Mouse (Mus musculus) liver, adult 2 months (tissue): Measurements from ENCODE around the gene Gabrb3. TPM values are rescaled to one million over a fixed set of nuclear protein-coding genes. Genes with fewer than 3 reads are reported as not detected.

Source experiments
- DNase-seq: peaks from one replicate; pipeline ENCODE4 v3.0.0-alpha.2; 2011; ENCODE audit warnings: low read depth, low spot score; ENCODE audit errors: extremely low read depth
- H3K27ac ChIP-seq: fragments of 200-500 bp; replicated peaks from 2 replicates; pipeline ENCODE4 v1.5.1; 2012; ENCODE audit warnings: low read depth, mild to moderate bottlenecking, control low read depth, inconsistent platforms, low read length; ENCODE audit not compliant: insufficient read depth
- H3K27me3 ChIP-seq: fragments of 200-500 bp; 2 replicates; pipeline ENCODE4 v1.6.1; 2012; ENCODE audit warnings: mild to moderate bottlenecking, moderate library complexity, low read length, inconsistent platforms; ENCODE audit not compliant: control insufficient read depth, insufficient read depth
- H3K36me3 ChIP-seq: fragments of 200-500 bp; 2 replicates; pipeline ENCODE4 v1.6.1; 2012; ENCODE audit warnings: low read length, inconsistent platforms; ENCODE audit not compliant: control insufficient read depth, insufficient read depth
- H3K4me1 ChIP-seq: fragments of 200-500 bp; 2 replicates; pipeline ENCODE4 v1.6.1; 2011; ENCODE audit warnings: low read length; ENCODE audit not compliant: control insufficient read depth, insufficient read depth
- H3K4me3 ChIP-seq: fragments of 200-500 bp; 2 replicates; pipeline ENCODE4 v1.5.1; 2011; ENCODE audit warnings: low read depth, mild to moderate bottlenecking, control low read depth, low read length, moderate library complexity; ENCODE audit not compliant: insufficient read depth
- H3K79me2 ChIP-seq: fragments of 200-500 bp; 2 replicates; pipeline ENCODE4 v1.6.1; 2012; ENCODE audit warnings: inconsistent platforms, mild to moderate bottlenecking, low read length, moderate library complexity; ENCODE audit not compliant: control insufficient read depth, insufficient read depth
- H3K9ac ChIP-seq: fragments of 200-500 bp; 2 replicates; pipeline ENCODE4 v1.6.1; 2012; ENCODE audit warnings: low read depth, mild to moderate bottlenecking, control low read depth, inconsistent platforms, low read length
- CTCF ChIP-seq: fragments of 200-500 bp; IDR thresholded peaks from 2 replicates; pipeline ENCODE4 v1.5.1; 2011; ENCODE audit warnings: low read depth, low read length, control low read depth
- POLR2A ChIP-seq: fragments of 200-500 bp; IDR thresholded peaks from 2 replicates; pipeline ENCODE4 v1.6.1; 2011; ENCODE audit warnings: low read length, control low read depth; ENCODE audit not compliant: insufficient read depth; ENCODE audit errors: extremely low read depth
- WGBS: fragments of 180-500 bp; shearing (Covaris S2); methylation state at CpG from one replicate; pipeline ENCODE4 v1.1.7; 2018; 5-methylcytosine and 5-hydroxymethylcytosine counted together
- polyA plus RNA-seq: library from polyadenylated mRNA; depleted of rRNA; stranded (reverse); fragments of >200 nt; gene quantifications from 2 replicates; pipeline ENCODE4 v1.2.3, GENCODE M21; 2012
- total RNA-seq: library from RNA; depleted of rRNA; stranded (reverse); fragments of >200 nt; gene quantifications from 2 replicates; pipeline ENCODE4 v1.2.3, GENCODE M21; 2014

Gabrb3 gene
- total and polyA plus RNA-seq, 2 experiments: 0.28 to 0.55 TPM

DNA sequence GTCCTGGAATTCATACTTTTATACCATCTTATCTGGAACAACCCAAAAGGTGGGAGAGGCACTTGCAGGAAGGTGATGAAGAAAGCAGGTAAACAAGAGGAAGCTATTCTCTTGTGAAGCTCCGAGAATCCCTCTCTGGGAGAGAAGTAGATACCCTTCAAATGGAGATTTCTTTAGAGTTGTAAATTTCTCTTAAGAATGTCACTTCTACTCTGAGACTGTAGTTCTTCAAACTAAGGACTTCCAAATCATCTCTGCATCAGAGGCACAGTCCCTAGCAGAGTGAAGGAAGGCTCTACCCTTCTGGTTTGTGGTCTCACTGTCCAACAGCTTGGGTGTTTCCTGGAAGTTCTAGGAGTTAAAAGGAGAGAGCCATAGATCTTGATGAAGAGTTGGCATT, 221.3 kb downstream of the Gabrb3 start:
- no peaks in the 10 kb centered on the region for H3K27me3 ChIP-seq
- H3K27ac ChIP-seq: no peak overlapping the region
- 63% methylated on average over 1 of the region's 1 CpGs for WGBS
- no peak for DNase-seq
- TF ChIP-seq POLR2A: no peak
- TF ChIP-seq CTCF: no peak
- H3K79me2 ChIP-seq: no peaks in the 10 kb centered on the region
- H3K4me3 ChIP-seq: no peak overlapping the region
- H3K9ac ChIP-seq: no peak overlapping the region
- no peaks in the 10 kb centered on the region for H3K4me1 ChIP-seq
- H3K36me3 ChIP-seq: no peaks in the 10 kb centered on the region

DNA sequence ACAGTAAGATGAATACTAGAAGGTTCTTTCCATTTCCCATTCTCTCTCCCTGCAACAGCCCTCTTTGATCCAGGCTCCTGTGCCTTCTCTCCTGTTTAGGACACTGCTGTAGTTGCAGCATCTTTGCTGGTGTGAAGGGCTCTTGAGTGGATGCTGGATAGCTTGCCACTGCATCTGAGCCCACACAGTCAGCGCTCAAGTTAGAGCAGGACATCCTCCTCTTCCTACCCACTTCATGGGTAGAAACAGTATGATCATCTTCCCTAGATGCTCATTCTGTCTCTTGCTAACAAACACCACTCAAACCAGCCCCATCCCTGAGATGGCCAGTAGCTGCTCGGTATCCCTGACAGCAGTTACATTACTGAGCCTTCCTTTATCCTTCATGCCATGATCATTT, 227.9 kb downstream of the Gabrb3 start:
- 77% methylated on average over 2 of the region's 2 CpGs for WGBS
- TF ChIP-seq CTCF (no peak), POLR2A (no peak)

DNA sequence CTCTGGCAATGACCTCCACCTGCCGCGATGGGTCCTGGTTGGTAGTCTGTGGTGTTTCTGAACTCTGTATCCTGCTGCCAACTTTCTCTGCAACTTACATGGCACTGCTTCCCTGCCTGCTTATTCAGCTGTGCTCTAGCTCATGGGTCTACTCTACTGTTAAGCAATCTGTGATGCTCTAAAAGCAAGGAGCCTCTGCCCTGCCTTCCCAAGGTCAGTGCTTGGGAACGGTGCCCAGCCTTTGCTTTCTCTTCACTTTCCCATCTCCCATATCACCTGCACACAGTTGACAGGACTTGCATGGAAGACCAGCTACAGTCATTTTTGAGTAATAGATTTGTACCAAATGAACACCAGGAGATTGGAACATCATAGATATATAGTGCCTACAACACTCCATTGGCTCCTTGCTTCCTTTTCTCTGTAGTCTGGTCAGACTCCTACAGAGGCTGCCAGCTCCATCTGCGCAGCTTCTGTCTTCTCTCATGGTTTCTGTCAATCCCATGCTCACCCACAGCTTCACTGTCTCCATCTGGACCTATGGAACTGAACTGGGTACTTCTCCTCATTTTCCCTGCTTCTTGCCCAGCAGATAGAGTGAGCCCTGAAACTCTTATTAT, 228.8 kb downstream of the Gabrb3 start:
- no peaks in the 10 kb centered on the region for H3K36me3 ChIP-seq
- H3K79me2 ChIP-seq: no peaks in the 10 kb centered on the region
- DNase-seq: no peak
- no peaks in the 10 kb centered on the region for H3K27me3 ChIP-seq
- no peak overlapping the region for H3K9ac ChIP-seq
- no peaks in the 10 kb centered on the region for H3K4me1 ChIP-seq
- H3K4me3 ChIP-seq: no peak overlapping the region
- 80% methylated on average over 4 of the region's 4 CpGs for WGBS
- TF ChIP-seq CTCF (no peak), POLR2A (no peak)
- H3K27ac ChIP-seq: no peak overlapping the region

More for the DNA sequence above, 227.9 kb downstream of the Gabrb3 start:
- Histone ChIP-seq H3K79me2 (no peaks in the 10 kb centered on the region), H3K4me3 (no peak overlapping the region), H3K27me3 (no peaks in the 10 kb centered on the region), H3K36me3 (no peaks in the 10 kb centered on the region), H3K27ac (no peak overlapping the region), H3K4me1 (no peaks in the 10 kb centered on the region), H3K9ac (no peak overlapping the region)
- no peak for DNase-seq

DNA sequence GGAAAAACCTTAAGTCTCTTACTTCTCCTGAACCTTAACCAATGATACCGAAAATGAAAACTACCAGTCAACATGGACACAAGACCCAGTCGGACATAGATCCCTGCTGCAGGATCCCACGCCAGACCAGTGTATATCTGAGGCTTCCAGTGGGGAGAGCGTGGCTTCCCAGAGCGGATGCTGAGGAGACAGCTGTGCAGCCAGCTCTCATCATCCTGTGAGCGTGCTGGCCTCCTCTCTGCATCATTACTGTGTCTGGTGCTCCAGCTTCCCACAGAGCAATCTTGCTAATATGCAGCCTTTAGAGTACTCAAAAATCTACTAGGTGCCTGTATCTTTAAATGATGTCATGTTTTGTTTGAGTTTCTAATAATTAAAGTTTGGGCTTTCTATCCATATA, 257.9 kb downstream of the Gabrb3 start:
- Histone ChIP-seq H3K27ac (no peak overlapping the region), H3K79me2 (no peaks in the 10 kb centered on the region), H3K4me1 (no peaks in the 10 kb centered on the region), H3K27me3 (no peaks in the 10 kb centered on the region), H3K9ac (no peak overlapping the region), H3K4me3 (no peak overlapping the region), H3K36me3 (no peaks in the 10 kb centered on the region)
- no peak for TF ChIP-seq POLR2A
- TF ChIP-seq CTCF: no peak
- no peak for DNase-seq
- 78% methylated on average over 6 of the region's 6 CpGs for WGBS

DNA sequence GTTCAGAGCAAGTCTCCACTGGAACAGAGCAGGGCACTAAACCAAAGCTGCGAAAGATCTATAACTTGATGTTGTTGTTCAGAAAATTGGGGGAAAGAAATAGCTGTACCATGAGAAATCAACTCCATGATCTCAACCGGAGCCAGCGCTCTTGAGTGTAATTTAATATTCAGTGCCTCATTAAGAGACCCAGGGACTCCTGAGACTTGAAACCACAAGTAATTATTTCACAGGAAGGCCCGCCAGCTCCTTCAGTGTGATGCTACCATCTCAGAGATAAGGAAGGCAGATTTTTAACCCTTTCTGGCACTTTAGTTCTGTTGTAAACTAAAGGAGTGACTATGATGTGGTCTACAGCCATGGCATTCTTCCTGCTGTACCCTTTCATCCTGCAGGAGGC, 270.3 kb downstream of the Gabrb3 start:
- Histone ChIP-seq H3K36me3 (no peaks in the 10 kb centered on the region), H3K27me3 (no peaks in the 10 kb centered on the region), H3K79me2 (no peaks in the 10 kb centered on the region), H3K4me3 (no peak overlapping the region), H3K27ac (no peak overlapping the region), H3K4me1 (no peaks in the 10 kb centered on the region), H3K9ac (no peak overlapping the region)
- DNase-seq: no peak
- 76% methylated on average over 4 of the region's 4 CpGs for WGBS
- no peak for TF ChIP-seq CTCF
- TF ChIP-seq POLR2A: no peak

DNA sequence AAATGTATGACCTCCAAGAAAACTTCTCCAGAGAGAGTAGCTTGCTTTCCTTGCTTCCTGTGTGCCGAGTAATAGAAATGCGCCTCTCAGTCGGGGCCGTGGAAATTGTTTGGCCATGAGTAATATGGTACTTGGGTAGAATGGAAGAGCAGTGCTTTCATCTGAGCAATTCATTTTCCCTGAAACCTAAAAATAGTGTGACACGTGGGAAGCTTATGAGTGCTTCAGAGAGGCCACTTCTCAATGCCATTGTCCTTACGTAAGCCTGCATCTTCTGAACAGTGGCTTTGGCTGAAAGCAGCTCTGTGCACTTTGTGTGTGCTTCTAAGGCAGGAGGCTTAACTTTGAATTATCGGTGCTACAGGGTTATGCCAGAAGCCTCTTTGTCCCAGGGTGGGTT, 280.9 kb downstream of the Gabrb3 start:
- Histone ChIP-seq H3K36me3 (no peaks in the 10 kb centered on the region), H3K27ac (no peak overlapping the region), H3K27me3 (no peaks in the 10 kb centered on the region), H3K9ac (no peak overlapping the region), H3K4me3 (no peak overlapping the region), H3K79me2 (no peaks in the 10 kb centered on the region), H3K4me1 (no peaks in the 10 kb centered on the region)
- no peak for TF ChIP-seq POLR2A
- 85% methylated on average over 7 of the region's 7 CpGs for WGBS
- DNase-seq: no peak

DNA sequence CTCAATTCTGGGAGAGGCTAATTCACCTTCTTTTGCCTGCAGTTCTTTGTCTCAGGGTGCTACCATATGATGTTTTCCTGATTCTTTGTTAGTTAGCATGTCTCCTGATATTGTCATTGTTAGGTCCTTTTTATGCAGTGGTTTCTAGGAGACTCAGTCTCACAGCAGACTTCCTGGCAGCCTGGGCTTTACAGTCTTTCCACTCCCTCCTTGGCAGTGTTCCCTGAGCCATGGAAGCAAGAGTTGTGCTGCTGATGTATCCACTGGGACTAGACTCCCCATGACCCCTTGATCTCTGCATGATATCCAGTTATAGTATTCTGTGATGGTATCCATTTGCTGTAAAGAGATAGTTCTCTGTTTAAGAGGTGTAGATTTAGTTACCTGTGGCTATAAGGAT, 281.6 kb downstream of the Gabrb3 start:
- Histone ChIP-seq H3K36me3 (no peaks in the 10 kb centered on the region), H3K9ac (no peak overlapping the region), H3K27me3 (no peaks in the 10 kb centered on the region), H3K27ac (no peak overlapping the region), H3K4me1 (no peaks in the 10 kb centered on the region), H3K4me3 (no peak overlapping the region), H3K79me2 (no peaks in the 10 kb centered on the region)
- DNase-seq: no peak
- TF ChIP-seq POLR2A: no peak
- TF ChIP-seq CTCF: no peak
